Mouse (Mus musculus): Measurements from ENCODE around the gene Cebpg. TPM values are rescaled to one million over a fixed set of nuclear protein-coding genes. Genes with fewer than 3 reads are reported as not detected.

Cebpg gene
- total RNA-seq, 4 experiments from 2014 or later = 33.0 to 39.8 (median 36.6) TPM

- no peak for DNase-seq (ENCODE audit: low spot score in 2 of 2)
These were observed 30.1 kb downstream of the Cebpg start for GRCm38 (mm10) chr7:35026276-35026630.

GRCm38 (mm10) chr7:35025409-35026275 lies 30.7 kb downstream of the Cebpg start:
- peak; percentile 65 to 71 for DNase-seq (ENCODE audit: low spot score in 2 of 2)

- DNase-seq (ENCODE audit: low spot score in 2 of 2) = no peak
These were observed 31.9 kb downstream of the Cebpg start for GRCm38 (mm10) chr7:35024426-35024825.

GRCm38 (mm10) chr7:35023251-35023650 lies 33.1 kb downstream of the Cebpg start:
- DNase-seq (ENCODE audit: low spot score in 2 of 2) = no peak

- DNase-seq (ENCODE audit: low spot score in 2 of 2) = peak in 1 of 2 experiments; percentile 47
These were observed 35.0 kb downstream of the Cebpg start for GRCm38 (mm10) chr7:35021365-35021764.

GRCm38 (mm10) chr7:35015252-35015651 lies 41.1 kb downstream of the Cebpg start:
- no peak for DNase-seq (ENCODE audit: low spot score in 2 of 2)

GRCm38 (mm10) chr7:35013228-35013627 lies 43.1 kb downstream of the Cebpg start:
- DNase-seq (ENCODE audit: low spot score in 2 of 2) = no peak

- DNase-seq (ENCODE audit: low spot score in 2 of 2) = no peak
These were observed 49.7 kb downstream of the Cebpg start for GRCm38 (mm10) chr7:35006661-35007060.

- no peak for DNase-seq (ENCODE audit: low spot score in 2 of 2)
These were observed 53.1 kb downstream of the Cebpg start for GRCm38 (mm10) chr7:35003171-35003737.

- DNase-seq (ENCODE audit: low spot score in 2 of 2) = peak in 1 of 2 experiments; percentile 25
These were observed 55.5 kb downstream of the Cebpg start for GRCm38 (mm10) chr7:35000839-35001238.

Small RNA genes lying within 50 kb of the gene (microRNA-seq; reads per million reads assigned to microRNA genes)
- gene Gm25033 = not detected

Other genes starting within 250 kb of the Cebpg start
- 1 to 10 TPM in 1 of 4 experiments, under 1 TPM in 3; 0.29 to 1.6 (median 0.55) TPM for gene Chst8, start 243.9 kb downstream of the Cebpg start, total RNA-seq (2022)
- gene Pepd, start 144.2 kb downstream of the Cebpg start, total RNA-seq (2022) = 10 to 100 TPM; 27.4 to 31.8 (median 29.4) TPM
- 10 to 100 TPM in 1 of 4 experiments, 1 to 10 TPM in 3; 3.0 to 10.9 (median 6.4) TPM for gene Cebpa, start 62.7 kb upstream of the Cebpg start, total RNA-seq (2022)
- gene Slc7a10, start 129.8 kb upstream of the Cebpg start, total RNA-seq (2022) = 1 to 10 TPM in 3 of 4 experiments, under 1 TPM in 1; 0.82 to 3.1 (median 1.9) TPM
- 1 to 10 TPM; 5.0 to 6.0 (median 5.3) TPM for gene Lrp3, start 158.9 kb upstream of the Cebpg start, total RNA-seq (2022)

All from gastrocnemius, adult 8-10 months (tissue).